ENCODE assay signal across 26 mouse cellular contexts in the genomic region with DNA sequence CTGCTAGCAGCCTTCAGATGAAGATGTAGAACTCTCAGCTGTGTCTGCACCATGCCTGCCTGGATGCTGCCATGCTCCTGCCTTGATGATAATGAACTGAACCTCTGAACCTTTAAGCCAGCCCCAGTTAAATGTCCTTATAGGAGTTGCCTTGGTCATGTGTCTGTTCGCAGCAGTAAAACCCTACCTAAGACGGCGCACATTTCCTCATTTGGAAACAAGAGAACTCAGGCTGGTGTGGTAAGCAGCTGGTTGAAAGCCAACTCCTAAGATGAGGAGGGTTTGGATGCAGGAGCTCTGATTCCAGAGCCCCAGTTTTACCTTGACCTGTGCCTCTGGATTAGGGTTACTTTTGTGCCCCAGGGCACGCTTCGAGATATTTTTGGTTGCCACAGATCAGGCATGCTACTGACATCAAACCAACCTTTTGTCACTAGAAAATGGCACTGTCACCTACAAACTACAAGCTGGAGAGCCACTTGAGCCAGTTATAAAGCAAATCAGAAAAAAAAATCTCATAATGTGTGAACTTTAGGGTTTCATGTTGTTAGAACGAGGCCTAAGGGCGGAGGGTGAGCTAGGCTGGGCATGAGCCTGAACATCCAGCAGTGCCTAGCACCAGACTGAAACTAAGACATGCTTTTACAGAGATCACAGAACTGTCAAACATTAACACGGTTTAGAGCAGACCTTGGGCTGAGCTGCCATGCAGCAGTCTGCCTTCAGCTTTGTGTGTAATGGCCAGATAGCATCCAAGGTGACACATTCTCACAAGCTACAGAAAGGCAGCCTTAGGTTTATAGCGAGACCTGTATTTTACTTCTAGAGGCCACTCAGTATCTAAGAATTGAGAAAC. TPM values are rescaled to one million over a fixed set of nuclear protein-coding genes. Genes with fewer than 3 reads are reported as not detected.
A peak's percentile ranks its signal among the peaks of the same experiment; 100 is the strongest.
DNase-seq lines count a peak whose midpoint lies in the region; ATAC-seq and TF ChIP-seq lines count a peak whose summit lies in the region.
"Had no signal": no experiment of that assay in that cellular context is flagged by ENCODE, and none has a peak within 500 bp of the region (broad histone marks: within the 10 kb centered on the region; RNA-seq: fewer than 3 reads in every experiment).

No protein-coding gene starts in this region.

- H3K4me3 ChIP-seq in liver, postnatal 0 days (ENCODE audit: low read depth, low read length) = no peak overlapping the region
- no peak overlapping the region for H3K4me3 ChIP-seq in liver, embryonic 11.5 days (ENCODE audit: low read depth, low read length)
- no peak overlapping the region for H3K4me3 ChIP-seq in intestine, postnatal 0 days (ENCODE audit: low read depth, low read length)
- no peak overlapping the region for H3K4me3 ChIP-seq in kidney, postnatal 0 days (replicated peaks; ENCODE audit: low read depth, low read length)
- no peak overlapping the region for H3K4me3 ChIP-seq in stomach, embryonic 16.5 days (replicated peaks; ENCODE audit: low read length)
- H3K4me3 ChIP-seq: embryonic facial prominence, embryonic 12.5 days; gastrocnemius, adult 2 months; hindbrain, embryonic 15.5 days; limb, embryonic 12.5 days; liver, embryonic 15.5 days; midbrain, embryonic 15.5 days; neural tube, embryonic 12.5 days had no signal

- no peak overlapping the region for H3K4me2 ChIP-seq in liver, postnatal 0 days (ENCODE audit: low read depth, low read length)
- no peak overlapping the region for H3K4me2 ChIP-seq in liver, embryonic 11.5 days
- no peak overlapping the region for H3K4me2 ChIP-seq in intestine, postnatal 0 days (replicated peaks; ENCODE audit: low read depth)
- no peak overlapping the region for H3K4me2 ChIP-seq in kidney, postnatal 0 days (ENCODE audit: low read length)
- H3K4me2 ChIP-seq in stomach, embryonic 16.5 days (ENCODE audit: low read depth, low read length) = no peak overlapping the region
- H3K4me2 ChIP-seq: embryonic facial prominence, embryonic 12.5 days; heart, embryonic 11.5 days; hindbrain, embryonic 15.5 days; limb, embryonic 12.5 days; liver, embryonic 15.5 days; midbrain, embryonic 15.5 days; neural tube, embryonic 12.5 days had no signal

- H3K27me3 ChIP-seq in liver, postnatal 0 days (ENCODE audit: insufficient read depth, low read length) = no peaks in the 10 kb centered on the region
- H3K27me3 ChIP-seq in liver, embryonic 11.5 days (replicated peaks; ENCODE audit: control insufficient read depth, insufficient read depth, low read length) = no peaks in the 10 kb centered on the region
- no peaks in the 10 kb centered on the region for H3K27me3 ChIP-seq in intestine, postnatal 0 days (replicated peaks; ENCODE audit: control insufficient read depth, insufficient read depth, low read length)
- no peaks in the 10 kb centered on the region for H3K27me3 ChIP-seq in kidney, postnatal 0 days (ENCODE audit: insufficient read depth, low read length)
- no peaks in the 10 kb centered on the region for H3K27me3 ChIP-seq in stomach, embryonic 16.5 days (ENCODE audit: control insufficient read depth, insufficient read depth, low read length)
- H3K27me3 ChIP-seq: embryonic facial prominence, embryonic 12.5 days; hindbrain, embryonic 15.5 days; limb, embryonic 12.5 days; liver, embryonic 15.5 days; midbrain, embryonic 15.5 days; neural tube, embryonic 12.5 days had no signal

- H3K36me3 ChIP-seq in liver, postnatal 0 days (replicated peaks; ENCODE audit: insufficient read depth, low read length) = no peaks in the 10 kb centered on the region
- no peaks in the 10 kb centered on the region for H3K36me3 ChIP-seq in liver, embryonic 11.5 days (ENCODE audit: control insufficient read depth, insufficient read depth, low read length)
- H3K36me3 ChIP-seq in intestine, postnatal 0 days (ENCODE audit: control insufficient read depth, insufficient read depth) = no peaks in the 10 kb centered on the region
- no peaks in the 10 kb centered on the region for H3K36me3 ChIP-seq in kidney, postnatal 0 days (ENCODE audit: insufficient read depth, low read length)
- no peaks in the 10 kb centered on the region for H3K36me3 ChIP-seq in stomach, embryonic 16.5 days (ENCODE audit: control insufficient read depth, insufficient read depth, low read length)
- H3K36me3 ChIP-seq: embryonic facial prominence, embryonic 12.5 days; hindbrain, embryonic 15.5 days; limb, embryonic 12.5 days; liver, embryonic 15.5 days; midbrain, embryonic 15.5 days; neural tube, embryonic 12.5 days had no signal

- DNase-seq in liver, postnatal 0 days = no peak
- DNase-seq in liver, embryonic 11.5 days (ENCODE audit: low spot score) = no peak
- no peak for DNase-seq in kidney, postnatal 0 days (ENCODE audit: low spot score)
- no peak for DNase-seq in layer of hippocampus, adult 9-10 months (ENCODE audit: low spot score)
- no peak for DNase-seq in cerebellum, adult 18-20 months
- DNase-seq: adrenal gland, adult 8-10 months; cerebellum, adult 11-12 months; cerebellum, postnatal 25 days; gastrocnemius, adult 2 months; retina, postnatal 1 day; thymus, adult 18-20 months; thymus, postnatal 36 days had no signal

- H3K9ac ChIP-seq in liver, postnatal 0 days (replicated peaks) = no peak overlapping the region
- H3K9ac ChIP-seq in liver, embryonic 11.5 days (ENCODE audit: low read depth, low read length) = no peak overlapping the region
- H3K9ac ChIP-seq in intestine, postnatal 0 days (ENCODE audit: low read depth, low read length) = no peak overlapping the region
- H3K9ac ChIP-seq in kidney, postnatal 0 days (ENCODE audit: low read depth, low read length) = no peak overlapping the region
- no peak overlapping the region for H3K9ac ChIP-seq in stomach, embryonic 16.5 days (ENCODE audit: low read length)
- H3K9ac ChIP-seq: embryonic facial prominence, embryonic 12.5 days; hindbrain, embryonic 15.5 days; limb, embryonic 12.5 days; liver, embryonic 15.5 days; midbrain, embryonic 15.5 days; neural tube, embryonic 12.5 days had no signal

- H3K4me1 ChIP-seq in liver, postnatal 0 days (ENCODE audit: insufficient read depth) = peaks cover 8% of the 10 kb centered on the region; the same call in 1 of the 2 replicates
- H3K4me1 ChIP-seq in liver, embryonic 11.5 days (replicated peaks; ENCODE audit: control insufficient read depth, insufficient read depth, low read length) = no peaks in the 10 kb centered on the region
- H3K4me1 ChIP-seq in intestine, postnatal 0 days (replicated peaks; ENCODE audit: control insufficient read depth, insufficient read depth, low read length) = peaks cover 9% of the 10 kb centered on the region; the same call in 1 of the 2 replicates
- no peaks in the 10 kb centered on the region for H3K4me1 ChIP-seq in kidney, postnatal 0 days (replicated peaks; ENCODE audit: insufficient read depth, low read length)
- H3K4me1 ChIP-seq in stomach, embryonic 16.5 days (ENCODE audit: control insufficient read depth, insufficient read depth, low read length) = no peaks in the 10 kb centered on the region
- H3K4me1 ChIP-seq: embryonic facial prominence, embryonic 12.5 days; hindbrain, embryonic 15.5 days; limb, embryonic 12.5 days; liver, embryonic 15.5 days; midbrain, embryonic 15.5 days; neural tube, embryonic 12.5 days had no signal

- no peak for TF ChIP-seq CTCF in liver, postnatal 0 days (IDR thresholded peaks at IDR 0.05; ENCODE audit: low read depth)
- no peak for TF ChIP-seq CTCF in intestine, postnatal 0 days (IDR thresholded peaks at IDR 0.05; ENCODE audit: low read depth)
- no peak for TF ChIP-seq CTCF in kidney, postnatal 0 days (IDR thresholded peaks at IDR 0.05; ENCODE audit: low read depth)

- no peak for TF ChIP-seq EP300 in liver, postnatal 0 days (IDR thresholded peaks at IDR 0.05; ENCODE audit: low read depth)

- H3K27ac ChIP-seq in liver, postnatal 0 days (ENCODE audit: low read depth) = peak overlapping the region; percentile 55
- H3K27ac ChIP-seq in liver, embryonic 11.5 days (ENCODE audit: low read depth, low read length) = no peak overlapping the region
- peak overlapping the region; percentile 69; the same call in 1 of the 2 replicates for H3K27ac ChIP-seq in intestine, postnatal 0 days (ENCODE audit: low read depth, low read length)
- H3K27ac ChIP-seq in kidney, postnatal 0 days = 0 out of 2 replicates have a peak overlapping the region, but pooled peaks have one; percentile 3
- H3K27ac ChIP-seq in stomach, embryonic 16.5 days (ENCODE audit: low read length) = no peak overlapping the region
- H3K27ac ChIP-seq: embryonic facial prominence, embryonic 12.5 days; gastrocnemius, adult 2 months; hindbrain, embryonic 15.5 days; limb, embryonic 12.5 days; liver, embryonic 15.5 days; macrophage; midbrain, embryonic 15.5 days; neural tube, embryonic 12.5 days had no signal

- 65% methylated on average over 9 of the region's 9 CpGs for WGBS in liver, postnatal 0 days (ENCODE audit: insufficient replicate concordance)
- 83% methylated on average over 9 of the region's 9 CpGs for WGBS in liver, embryonic 11.5 days
- WGBS in intestine, postnatal 0 days = 48% methylated on average over 9 of the region's 9 CpGs
- 71% methylated on average over 9 of the region's 9 CpGs for WGBS in kidney, postnatal 0 days
- WGBS in stomach, embryonic 16.5 days = 74% methylated on average over 9 of the region's 9 CpGs

- no peaks in the 10 kb centered on the region for H3K9me3 ChIP-seq in liver, postnatal 0 days (ENCODE audit: low read length)
- H3K9me3 ChIP-seq in liver, embryonic 11.5 days (ENCODE audit: control insufficient read depth, low read length) = no peaks in the 10 kb centered on the region
- H3K9me3 ChIP-seq in intestine, postnatal 0 days (ENCODE audit: control insufficient read depth) = no peaks in the 10 kb centered on the region
- H3K9me3 ChIP-seq in kidney, postnatal 0 days (replicated peaks; ENCODE audit: low read length) = no peaks in the 10 kb centered on the region
- H3K9me3 ChIP-seq in stomach, embryonic 16.5 days (replicated peaks; ENCODE audit: control insufficient read depth, low read length) = no peaks in the 10 kb centered on the region
- H3K9me3 ChIP-seq: embryonic facial prominence, embryonic 12.5 days; hindbrain, embryonic 15.5 days; limb, embryonic 12.5 days; liver, embryonic 15.5 days; midbrain, embryonic 15.5 days; neural tube, embryonic 12.5 days had no signal

- ATAC-seq in liver, postnatal 0 days = no peak
- no peak for ATAC-seq in liver, embryonic 11.5 days (replicated peaks; ENCODE audit: low FRiP score)
- ATAC-seq in intestine, postnatal 0 days = peak; percentile 82
- peak; percentile 69 for ATAC-seq in kidney, postnatal 0 days (replicated peaks; ENCODE audit: low FRiP score, low read depth)
- ATAC-seq in stomach, embryonic 16.5 days (ENCODE audit: insufficient read depth, low FRiP score) = 0 out of 2 replicates have a peak, but pooled peaks have one; percentile 50
- ATAC-seq: activated CD4-positive, CD25-positive, alpha-beta regulatory T cell, adult 4 months; lung, postnatal 0 days; midbrain, embryonic 15.5 days had no signal

RNA-seq across cellular contexts. Expression of a gene that starts 3.7 kb away (rescaled TPM):
- 459 and 502 TPM in 2 replicates for polyA plus RNA-seq in liver, postnatal 0 days (2015; fragmentation: Nextera tagmentation; extraction: Ambion mirVana)
- 0.32 TPM in 1 of 2 replicates, not detected in the other for polyA plus RNA-seq in liver, embryonic 11.5 days (2014; fragmentation: Nextera tagmentation; extraction: Ambion mirVana)
- 76.5 and 78.0 TPM in 2 replicates for polyA plus RNA-seq in intestine, postnatal 0 days (2015; fragmentation: Nextera tagmentation; extraction: Ambion mirVana)
- polyA plus RNA-seq in kidney, postnatal 0 days (2015; fragmentation: Nextera tagmentation; extraction: Ambion mirVana) = 0.13 and 0.24 TPM in 2 replicates
- 4.7 and 6.1 TPM in 2 replicates for polyA plus RNA-seq in stomach, embryonic 16.5 days (2015; fragmentation: Nextera tagmentation; extraction: Ambion mirVana)
- polyA plus RNA-seq: activated CD4-positive, CD25-positive, alpha-beta regulatory T cell, adult 4 months; C2C12; embryonic facial prominence, embryonic 12.5 days; forebrain, embryonic 11.5 days; hindbrain, embryonic 15.5 days; limb, embryonic 12.5 days; macrophage; neural tube, embryonic 12.5 days had no signal

RNA-seq across cellular contexts. Expression of a gene that starts 40.8 kb away (rescaled TPM):
- polyA plus RNA-seq in liver, postnatal 0 days (2015; fragmentation: Nextera tagmentation; extraction: Ambion mirVana) = 26.7 and 27.1 TPM in 2 replicates
- 1.7 and 2.5 TPM in 2 replicates for polyA plus RNA-seq in liver, embryonic 11.5 days (2014; fragmentation: Nextera tagmentation; extraction: Ambion mirVana)
- polyA plus RNA-seq in intestine, postnatal 0 days (2015; fragmentation: Nextera tagmentation; extraction: Ambion mirVana) = 48.7 and 55.3 TPM in 2 replicates
- polyA plus RNA-seq in kidney, postnatal 0 days (2015; fragmentation: Nextera tagmentation; extraction: Ambion mirVana) = 12.3 and 12.4 TPM in 2 replicates
- 7.0 and 7.8 TPM in 2 replicates for polyA plus RNA-seq in stomach, embryonic 16.5 days (2015; fragmentation: Nextera tagmentation; extraction: Ambion mirVana)

Comparison
In these comparisons a context has a peak if more than half of its experiments do, and no peak if none do; other contexts are left out.
1. H3K27ac ChIP-seq: peak in liver, postnatal 0 days (single experiment), intestine, postnatal 0 days (single experiment) and kidney, postnatal 0 days (single experiment); none in liver, embryonic 11.5 days (single experiment) and stomach, embryonic 16.5 days (single experiment).
2. RNA of a gene that starts 3.7 kb away (polyA plus RNA-seq): 459 to 502 TPM in liver, postnatal 0 days and 76.5 to 78.0 TPM in intestine, postnatal 0 days; 4.7 to 6.1 TPM in stomach, embryonic 16.5 days, 0.32 TPM in liver, embryonic 11.5 days and 0.13 to 0.24 TPM in kidney, postnatal 0 days; every median in the first group is over 10 times any median in the second.
3. ATAC-seq: peak in intestine, postnatal 0 days (single experiment), kidney, postnatal 0 days (single experiment) and stomach, embryonic 16.5 days (single experiment); none in liver, postnatal 0 days (single experiment) and liver, embryonic 11.5 days (single experiment).